11 mouse cellular contexts compared by ENCODE assay signal in the genomic region with DNA sequence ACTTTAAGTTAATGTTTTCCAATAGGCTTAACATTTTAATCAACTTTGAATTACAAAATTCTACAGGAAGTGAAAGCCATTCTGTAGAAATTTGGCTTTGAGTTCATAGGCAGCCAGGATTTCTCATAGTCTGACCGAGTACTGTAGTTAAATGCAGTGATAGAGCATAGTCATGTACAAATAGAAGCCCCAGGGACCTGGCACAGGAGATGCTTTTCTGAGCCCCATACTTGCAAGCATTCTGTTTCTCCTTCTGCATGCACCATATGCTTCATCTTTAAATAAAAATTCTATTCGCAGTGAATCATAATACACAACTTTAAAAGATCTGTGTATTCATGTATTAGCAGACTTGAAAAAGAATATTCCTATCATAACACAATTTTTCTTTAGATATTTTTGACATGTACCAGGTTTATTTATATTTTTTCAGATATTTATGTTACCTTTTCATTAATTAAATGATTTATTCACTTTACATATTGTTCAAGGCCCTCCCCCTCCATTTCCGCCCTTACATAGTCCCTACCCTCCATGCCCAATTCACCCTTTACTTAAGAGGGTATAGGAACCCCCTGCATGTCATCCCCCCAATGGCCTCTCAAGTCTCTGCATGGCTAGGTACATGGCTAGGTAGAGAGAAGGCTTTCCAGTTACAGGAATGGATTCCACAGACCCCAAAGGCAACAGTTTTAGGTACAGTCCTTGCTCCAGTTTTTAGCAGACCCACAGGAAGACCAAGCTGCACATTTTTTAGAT.
DNase-seq lines count a peak whose midpoint lies in the region.
"Had no signal": no experiment of that assay in that cellular context is flagged by ENCODE, and none has a peak within 500 bp of the region (broad histone marks: within the 10 kb centered on the region; RNA-seq: fewer than 3 reads in every experiment).

No protein-coding gene starts in this region.

- intact Hi-C loops in left cerebral cortex, postnatal 25 days (cut with DNase I), result loop anchor here (5.0 kb wide), 1 partner anchor 115 kb away; no protein-coding TSS in a partner anchor

- DNase-seq in layer of hippocampus, adult 18-20 months (ENCODE audit: low spot score in 2 of 2), result peak; percentile 39 to 81
- no peak for DNase-seq in layer of hippocampus, postnatal 10 days (ENCODE audit: low spot score in 2 of 2)
- peak; percentile 65 to 76 for DNase-seq in frontal cortex, adult 2 months (ENCODE audit: extremely low spot score in 1 of 2, low spot score in 1 of 2)
- DNase-seq in left cerebral cortex, postnatal 25 days (ENCODE audit: low spot score in 2 of 2), result peak; percentile 48 to 90
- no peak for DNase-seq in lung, postnatal 10 days
- no peak for DNase-seq in embryo, embryonic 9.5 days (ENCODE audit: extremely low spot score)
- DNase-seq in adrenal gland, adult 2 months, result no peak
- DNase-seq: adrenal gland, postnatal 10 days; kidney, adult 9 months; lung, adult 18-20 months; retina, postnatal 1 day had no signal

Comparison
In these comparisons a context has a peak if more than half of its experiments do, and no peak if none do; other contexts are left out.
1. DNase-seq: peak in layer of hippocampus, adult 18-20 months (2 of 2), frontal cortex, adult 2 months (2 of 2) and left cerebral cortex, postnatal 25 days (2 of 2); none in layer of hippocampus, postnatal 10 days (0 of 2), lung, postnatal 10 days (single experiment), embryo, embryonic 9.5 days (single experiment) and adrenal gland, adult 2 months (single experiment).